Mouse (Mus musculus) layer of hippocampus, postnatal 14 days (tissue): ENCODE measurements around the gene Sars. TPM values are rescaled to one million over a fixed set of nuclear protein-coding genes. Genes with fewer than 3 reads are reported as not detected.

Experiments
- DNase-seq, 2 experiments: peaks; one replicate each; pipeline ENCODE4 v3.0.0; 2021 to 2022; ENCODE audit warnings: low spot score in 2 of 2, mixed read lengths in 1 of 2
- total RNA-seq, 2 experiments: library from RNA; stranded (reverse); gene quantifications; 2 replicates each; pipeline ENCODE4 v1.2.3; 2021

Gene Sars
- total RNA-seq, 2 experiments from 2014 or later = 199 to 200 TPM

GRCm38 (mm10) chr3:108425624-108426018 lies 19.4 kb downstream of the Sars start:
- DNase-seq = no peak

DNA sequence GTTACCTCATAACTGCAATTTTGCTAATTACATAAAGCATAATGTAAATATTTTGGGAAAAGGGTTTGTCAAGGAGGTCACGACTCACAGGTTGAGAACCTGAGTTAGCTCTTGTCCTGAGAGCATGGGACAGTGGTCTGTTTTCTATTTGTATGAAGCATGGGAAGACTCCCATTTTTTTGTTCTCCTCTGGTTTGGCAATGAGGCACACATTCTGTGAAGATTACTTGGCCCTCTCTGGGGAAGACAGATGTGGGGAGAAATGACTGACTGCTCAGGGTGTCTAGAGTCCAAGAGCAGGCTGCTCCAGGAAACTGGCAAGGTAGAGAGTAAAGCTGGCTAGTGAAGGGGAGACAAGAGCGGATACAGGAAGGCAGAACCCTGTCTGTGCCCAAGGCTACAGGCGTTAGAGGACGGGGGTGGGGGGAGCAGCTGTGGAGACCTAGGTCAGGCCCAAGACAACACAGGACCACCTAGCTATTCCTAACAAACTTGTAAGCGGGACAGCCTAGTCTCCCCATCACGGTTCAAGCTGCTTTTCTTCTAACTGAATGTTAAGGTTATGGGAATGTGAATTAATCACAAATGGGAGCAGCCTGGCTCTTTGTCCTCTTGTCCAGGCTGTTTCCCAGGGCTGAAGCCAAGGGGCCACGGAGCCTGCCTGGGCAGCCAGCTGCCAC lies 19.9 kb downstream of the Sars start:
- no peak for DNase-seq

- DNase-seq = peak in 1 of 2 experiments; percentile 64
Observed at GRCm38 (mm10) chr3:108423844-108424801, 20.9 kb downstream of the Sars start.

GRCm38 (mm10) chr3:108423006-108423405 lies 22.0 kb downstream of the Sars start:
- DNase-seq = no peak

- DNase-seq = peak; percentile 81 to 85
Observed at GRCm38 (mm10) chr3:108415831-108416223, 29.2 kb downstream of the Sars start.

- no peak for DNase-seq
Observed at GRCm38 (mm10) chr3:108414857-108415830, 29.9 kb downstream of the Sars start, which contains the start of gene Celsr2. TSS of gene Celsr2 (minus strand) at chr3:108415552.

- no peak for DNase-seq
Observed at GRCm38 (mm10) chr3:108413634-108414360, 31.2 kb downstream of the Sars start.

- DNase-seq = peak; percentile 61 to 82
Observed at GRCm38 (mm10) chr3:108411754-108412121, 33.3 kb downstream of the Sars start.

DNA sequence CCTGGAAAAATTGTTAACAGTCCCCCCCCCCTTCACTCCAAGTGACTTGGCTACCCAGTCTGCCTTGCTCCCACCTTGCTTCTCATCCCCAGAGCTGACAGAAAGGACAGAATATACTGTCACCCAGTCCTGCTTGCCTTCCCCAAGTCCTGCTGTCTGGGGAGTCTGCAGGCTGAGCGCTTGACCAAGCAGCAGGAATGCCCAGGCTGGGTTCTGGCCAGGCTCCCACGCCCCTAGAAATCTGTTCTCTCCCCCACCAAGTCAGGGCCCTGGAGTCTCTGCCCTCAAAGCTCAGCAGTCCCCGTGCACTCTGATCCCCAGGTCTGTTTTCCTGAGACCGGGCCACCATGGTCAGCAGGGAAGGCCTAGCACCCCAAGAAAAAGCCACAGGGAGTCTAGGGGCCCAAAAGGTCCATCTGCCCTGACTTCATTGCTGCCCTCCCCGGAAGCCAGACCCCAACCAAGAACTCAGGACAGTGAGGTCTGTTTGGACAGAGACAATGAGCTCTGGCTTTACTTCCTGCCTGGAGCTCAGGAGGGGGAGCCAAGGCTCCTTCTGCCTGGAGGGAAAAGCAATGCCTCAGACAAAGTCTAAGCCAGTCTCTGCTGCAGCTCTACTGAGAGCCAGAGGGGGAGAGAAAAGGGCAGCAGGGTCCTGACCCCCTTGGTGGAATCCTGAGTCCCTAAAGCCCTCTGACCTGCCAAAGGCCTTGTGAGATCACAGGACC lies 33.8 kb downstream of the Sars start:
- DNase-seq = no peak

DNA sequence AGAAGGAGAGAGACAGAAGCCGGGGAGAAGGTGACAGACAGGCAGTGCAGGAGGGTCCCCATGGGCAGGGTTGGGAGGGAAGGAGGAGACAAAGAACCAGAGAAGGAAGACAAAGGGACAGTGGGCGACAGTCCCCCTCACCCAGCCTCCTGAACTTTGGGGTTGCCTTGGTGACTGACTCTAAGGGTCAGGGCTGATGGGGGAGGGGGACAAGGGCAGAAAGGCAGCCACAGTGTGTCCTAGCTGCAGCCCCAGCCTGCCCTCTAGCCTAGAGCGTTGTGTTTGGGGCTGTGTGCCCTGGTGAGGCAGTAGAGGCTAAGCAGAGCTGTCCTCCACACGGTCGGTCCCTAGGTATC lies 34.7 kb downstream of the Sars start:
- DNase-seq = no peak

- no peak for DNase-seq
Observed at GRCm38 (mm10) chr3:108409656-108410358, 35.2 kb downstream of the Sars start.

DNA sequence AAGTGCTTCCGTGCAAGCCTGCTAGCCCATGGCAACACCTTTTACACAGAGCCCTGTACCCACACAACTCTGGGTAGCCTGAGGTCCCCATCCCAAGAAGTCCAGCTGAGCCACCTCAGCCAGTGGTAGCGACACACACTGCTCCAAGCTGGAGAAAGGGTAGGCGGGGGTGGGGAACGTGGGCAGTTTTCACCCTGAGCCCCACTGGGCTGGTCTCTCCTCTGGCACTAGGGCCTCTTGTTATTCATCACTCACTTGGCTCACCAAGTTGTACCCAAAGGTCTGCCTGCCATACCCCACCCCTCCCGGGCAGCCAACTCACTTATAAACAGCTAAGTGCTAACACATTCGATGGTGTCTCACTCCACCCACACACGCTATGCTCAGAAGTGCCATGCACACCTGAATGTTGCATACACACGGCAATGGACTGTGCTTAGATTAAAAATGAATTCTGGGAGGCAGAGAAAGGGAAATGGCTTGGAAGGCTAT lies 36.4 kb downstream of the Sars start:
- no peak for DNase-seq

GRCm38 (mm10) chr3:108406306-108406885 lies 38.6 kb downstream of the Sars start:
- no peak for DNase-seq

DNA sequence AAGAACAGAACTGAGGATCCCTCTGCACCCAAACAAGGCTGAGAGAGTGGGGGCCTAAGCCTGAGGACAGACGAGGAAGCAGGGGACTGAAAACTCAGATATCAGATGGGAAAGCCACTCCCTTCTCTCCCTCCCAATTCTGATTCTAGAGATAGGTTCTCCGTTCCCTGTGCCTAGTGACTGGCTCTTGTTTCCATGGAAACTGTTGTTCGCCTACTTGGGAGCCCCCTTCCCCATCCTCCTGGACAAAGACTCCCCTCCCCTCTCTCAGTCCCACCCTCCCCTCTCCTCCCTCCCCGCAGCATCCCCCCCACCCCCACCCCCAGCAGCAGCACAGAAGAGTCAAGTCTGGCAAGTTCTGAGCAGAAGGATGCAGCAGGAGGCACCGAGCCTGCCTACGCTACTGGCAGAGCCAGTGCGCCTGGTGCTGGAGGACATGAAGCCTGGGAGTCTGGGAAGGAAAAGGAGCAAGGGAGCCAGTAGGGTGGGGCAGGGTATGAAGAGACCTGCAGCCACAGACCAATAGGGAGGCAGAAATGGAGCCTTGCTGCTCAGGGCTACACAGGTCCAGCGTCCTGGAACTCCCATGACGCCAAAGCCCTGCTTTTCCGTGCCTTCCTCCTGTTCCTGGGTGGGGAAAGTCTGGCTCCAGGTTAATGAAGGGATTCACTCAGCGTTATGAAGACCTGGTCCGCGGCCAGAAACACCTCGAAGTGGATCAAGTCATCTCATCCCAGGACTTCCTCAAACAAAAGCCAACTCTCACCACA lies 39.3 kb downstream of the Sars start:
- DNase-seq = peak; percentile 62

- DNase-seq = no peak
Observed at GRCm38 (mm10) chr3:108402528-108402920, 42.5 kb downstream of the Sars start.

DNA sequence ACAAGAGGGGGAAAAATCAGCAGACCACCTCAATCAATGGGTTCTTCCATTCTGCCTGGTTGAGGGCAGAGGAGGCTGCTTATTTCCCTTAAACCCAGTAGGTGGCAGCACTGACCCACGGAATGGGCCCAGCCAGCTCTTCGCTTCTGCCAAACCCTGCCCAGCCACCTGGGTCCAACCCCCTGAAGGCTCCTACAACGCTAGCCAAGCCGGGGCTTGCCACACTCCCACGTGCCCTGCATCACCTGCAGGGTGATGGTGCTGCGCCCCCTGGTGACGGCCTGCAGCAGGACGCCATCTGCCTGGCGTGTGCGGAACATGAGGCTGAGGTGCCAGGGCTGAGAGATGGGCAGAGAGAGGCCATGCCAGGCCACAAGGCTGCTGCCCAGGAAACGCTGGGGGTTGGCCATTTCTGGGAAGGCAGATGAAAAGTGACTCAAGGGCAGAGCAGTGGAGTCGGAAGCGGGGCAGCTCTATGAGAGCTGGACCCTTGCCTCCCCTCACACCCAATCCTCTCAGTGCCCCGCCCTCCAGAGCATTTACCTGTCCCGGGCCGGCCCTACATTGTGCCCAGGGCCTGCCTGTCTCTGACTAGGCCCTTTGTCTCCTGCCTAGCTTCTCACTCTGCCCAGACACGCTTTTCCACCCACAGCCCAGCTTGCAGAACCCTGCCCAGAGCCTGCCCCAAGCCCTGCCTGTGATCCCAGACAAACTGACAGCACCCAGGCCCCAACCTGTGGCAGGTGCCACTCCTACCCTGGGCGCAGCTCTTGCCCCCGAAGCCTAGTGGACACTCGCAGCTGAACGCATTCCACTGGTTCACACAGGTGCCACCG lies 43.1 kb downstream of the Sars start:
- DNase-seq = peak; percentile 85 to 90

DNA sequence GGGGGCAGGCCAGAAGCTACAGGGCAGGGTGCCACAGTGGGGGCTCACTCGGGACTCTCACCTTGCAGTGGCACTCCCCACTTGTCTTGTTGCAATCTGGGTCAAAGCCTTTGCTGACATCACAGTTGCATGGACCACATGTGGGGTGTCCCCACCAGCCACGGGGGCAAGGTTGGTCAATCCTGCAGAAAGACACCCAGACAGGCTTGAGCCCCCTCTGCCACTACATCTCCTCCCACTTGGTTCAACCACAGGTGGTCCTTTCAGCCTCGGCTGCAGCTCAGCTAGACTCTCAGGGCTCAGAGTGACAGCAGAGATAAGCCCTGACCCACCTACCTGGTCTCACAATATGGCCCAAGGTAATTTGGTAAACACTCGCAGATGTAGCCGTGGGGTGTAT lies 44.6 kb downstream of the Sars start:
- DNase-seq = no peak
